Mouse (Mus musculus) MEL (cell line): ENCODE results near the gene N4bp2l1. TPM values are rescaled to one million over a fixed set of nuclear protein-coding genes. Genes with fewer than 3 reads are reported as not detected.

ENCODE experiments used
- DNase-seq: peaks from one replicate; pipeline ENCODE4 v3.0.0; 2011; ENCODE audit warnings: low read depth, low spot score
- H3K27ac ChIP-seq: 2 replicates; pipeline ENCODE4 v1.5.1; 2012; ENCODE audit warnings: low read depth, mild to moderate bottlenecking, control low read depth, low read length, moderate library complexity; ENCODE audit not compliant: control insufficient read depth
- H3K27me3 ChIP-seq, 2 experiments: fragments of 150-350 bp in 1 of 2; sonication (generic) in 1 of 2; 2 replicates each; pipeline ENCODE4 v1.6.1; 2012; ENCODE audit warnings: low read length in 2 of 2, mild to moderate bottlenecking in 2 of 2, improper control_type of control experiment in 1 of 2, moderate library complexity in 1 of 2; ENCODE audit not compliant: insufficient read depth in 2 of 2, control insufficient read depth in 1 of 2
- H3K36me3 ChIP-seq, 2 experiments: 2 replicates each; pipeline ENCODE4 v1.6.1; 2012 to 2014; ENCODE audit warnings: low read length in 2 of 2, improper control_type of control experiment in 1 of 2, inconsistent platforms in 1 of 2, mild to moderate bottlenecking in 1 of 2; ENCODE audit not compliant: insufficient read depth in 2 of 2, control insufficient read depth in 1 of 2
- H3K4me1 ChIP-seq, 2 experiments: fragments of 150-350 bp in 1 of 2; sonication (generic) in 1 of 2; 2 replicates each; pipeline ENCODE4 v1.6.1; 2012; ENCODE audit warnings: low read length in 2 of 2, improper control_type of control experiment in 1 of 2, mild to moderate bottlenecking in 1 of 2; ENCODE audit not compliant: insufficient read depth in 2 of 2, control insufficient read depth in 1 of 2
- H3K4me3 ChIP-seq, 2 experiments: fragments of 150-350 bp in 1 of 2; sonication (generic) in 1 of 2; 2 replicates each; pipeline ENCODE4 v1.5.1; 2012; ENCODE audit warnings: low read depth in 2 of 2, low read length in 2 of 2, mild to moderate bottlenecking in 2 of 2, moderate library complexity in 2 of 2, control low read depth in 1 of 2, improper control_type of control experiment in 1 of 2; ENCODE audit not compliant: control insufficient read depth in 1 of 2, insufficient read depth in 1 of 2
- H3K79me2 ChIP-seq: 2 replicates; pipeline ENCODE4 v1.6.1; 2012; ENCODE audit warnings: mild to moderate bottlenecking, low read length, moderate library complexity; ENCODE audit not compliant: control insufficient read depth, poor library complexity, insufficient read depth
- H3K9ac ChIP-seq: 2 replicates; pipeline ENCODE4 v1.6.1; 2012; ENCODE audit warnings: low read depth, mild to moderate bottlenecking, control low read depth, low read length, moderate library complexity; ENCODE audit not compliant: control insufficient read depth, poor library complexity, severe bottlenecking
- H3K9me3 ChIP-seq: fragments of 150-350 bp; sonication (generic); replicated peaks from 2 replicates; pipeline ENCODE4 v1.6.1; 2012; ENCODE audit warnings: mild to moderate bottlenecking, low read length, improper control_type of control experiment, moderate library complexity; ENCODE audit not compliant: insufficient read depth
- CHD1 ChIP-seq: IDR thresholded peaks from 2 replicates; pipeline ENCODE4 v1.6.1; 2012; ENCODE audit warnings: low read depth, mild to moderate bottlenecking, inconsistent platforms, low read length, improper control_type of control experiment
- CTCF ChIP-seq, 3 experiments: IDR thresholded peaks in 2 of 3; conservative IDR thresholded peaks in 1 of 3; 2 replicates each; pipeline ENCODE4 v1.5.1; 2011 to 2012; ENCODE audit warnings: low read length in 3 of 3, low read depth in 2 of 3, mild to moderate bottlenecking in 2 of 3, improper control_type of control experiment in 1 of 3, inconsistent platforms in 1 of 3, mixed read lengths in 1 of 3, moderate library complexity in 1 of 3; ENCODE audit not compliant: control insufficient read depth in 1 of 3, insufficient read depth in 1 of 3, poor library complexity in 1 of 3, severe bottlenecking in 1 of 3
- EP300 ChIP-seq, 2 experiments: IDR thresholded peaks; 2 replicates each; pipeline ENCODE4 v1.6.1; 2011; ENCODE audit warnings: improper control_type of control experiment in 2 of 2, low read length in 2 of 2, low read depth in 1 of 2, mild to moderate bottlenecking in 1 of 2
- GABPA ChIP-seq: IDR thresholded peaks from 2 replicates; pipeline ENCODE4 v1.6.1; 2012; ENCODE audit warnings: low read depth, mild to moderate bottlenecking, inconsistent platforms, low read length, improper control_type of control experiment, moderate library complexity
- HCFC1 ChIP-seq: IDR thresholded peaks from 2 replicates; pipeline ENCODE4 v1.6.1; 2012; ENCODE audit warnings: low read depth, mild to moderate bottlenecking, inconsistent platforms, low read length, improper control_type of control experiment, moderate library complexity
- MAFK ChIP-seq: IDR thresholded peaks from 2 replicates; pipeline ENCODE4 v1.6.1; 2011; ENCODE audit warnings: low read depth, mild to moderate bottlenecking, low read length, improper control_type of control experiment, borderline replicate concordance
- MAZ ChIP-seq: IDR thresholded peaks from 2 replicates; pipeline ENCODE4 v1.6.1; 2012; ENCODE audit warnings: low read depth, mild to moderate bottlenecking, inconsistent platforms, low read length, improper control_type of control experiment
- MYC ChIP-seq: IDR thresholded peaks from 2 replicates; pipeline ENCODE4 v1.6.1; 2011; ENCODE audit warnings: low read depth, mild to moderate bottlenecking, low read length, improper control_type of control experiment, moderate library complexity
- NELFE ChIP-seq: IDR thresholded peaks from 2 replicates; pipeline ENCODE4 v1.6.1; 2011; ENCODE audit warnings: low read depth, low read length, improper control_type of control experiment
- NRF1 ChIP-seq: IDR thresholded peaks from 2 replicates; pipeline ENCODE4 v1.6.1; 2014; ENCODE audit warnings: low read depth, mild to moderate bottlenecking, inconsistent platforms, low read length, improper control_type of control experiment, moderate library complexity; ENCODE audit not compliant: poor library complexity, insufficient read depth, severe bottlenecking
- POLR2AphosphoS5 ChIP-seq: IDR thresholded peaks from 2 replicates; pipeline ENCODE4 v1.6.1; 2012; ENCODE audit warnings: low read depth, borderline replicate concordance, mild to moderate bottlenecking, inconsistent platforms, low read length, moderate library complexity, mixed read lengths
- RAD21 ChIP-seq: IDR thresholded peaks from 2 replicates; pipeline ENCODE4 v1.6.1; 2011; ENCODE audit warnings: mild to moderate bottlenecking, low read depth, low read length, improper control_type of control experiment
- RCOR1 ChIP-seq: IDR thresholded peaks from 2 replicates; pipeline ENCODE4 v1.6.1; 2012; ENCODE audit warnings: low read depth, mild to moderate bottlenecking, inconsistent platforms, low read length, improper control_type of control experiment
- SMC3 ChIP-seq: IDR thresholded peaks from 2 replicates; pipeline ENCODE4 v1.6.1; 2011; ENCODE audit warnings: low read depth, low read length, improper control_type of control experiment
- TAL1 ChIP-seq: IDR thresholded peaks from 2 replicates; pipeline ENCODE4 v1.6.1; 2012; ENCODE audit warnings: mild to moderate bottlenecking, inconsistent platforms, low read length, moderate library complexity, mixed read lengths
- TCF12 ChIP-seq: IDR thresholded peaks from 2 replicates; pipeline ENCODE4 v1.6.1; 2014; ENCODE audit warnings: low read depth, mild to moderate bottlenecking, inconsistent platforms, low read length, improper control_type of control experiment, moderate library complexity
- UBTF ChIP-seq: IDR thresholded peaks from 2 replicates; pipeline ENCODE4 v1.6.1; 2012; ENCODE audit warnings: low read depth, mild to moderate bottlenecking, inconsistent platforms, low read length, improper control_type of control experiment, moderate library complexity, borderline replicate concordance; ENCODE audit not compliant: insufficient read depth
- USF1 ChIP-seq: IDR thresholded peaks from 2 replicates; pipeline ENCODE4 v1.6.1; 2014; ENCODE audit warnings: low read depth, mild to moderate bottlenecking, inconsistent platforms, low read length, improper control_type of control experiment, moderate library complexity
- USF2 ChIP-seq, 2 experiments: IDR thresholded peaks; 2 replicates each; pipeline ENCODE4 v1.6.1; 2011 to 2012; ENCODE audit warnings: improper control_type of control experiment in 2 of 2, low read length in 2 of 2, borderline replicate concordance in 1 of 2, inconsistent platforms in 1 of 2, low read depth in 1 of 2, mild to moderate bottlenecking in 1 of 2; ENCODE audit not compliant: insufficient read depth in 1 of 2
- ZKSCAN1 ChIP-seq: IDR thresholded peaks from 2 replicates; pipeline ENCODE4 v1.6.1; 2012; ENCODE audit warnings: low read depth, mild to moderate bottlenecking, inconsistent platforms, low read length, improper control_type of control experiment, moderate library complexity
- polyA plus RNA-seq, 2 experiments: library from polyadenylated mRNA; stranded (reverse) in 1 of 2; unstranded in 1 of 2; fragments of >175 nt in 1 of 2; fragments of >200 nt in 1 of 2; gene quantifications; 2 replicates each; pipeline versions ENCODE4 v1.2.1 to v1.2.4; 2012; ENCODE audit warnings: low replicate concordance in 2 of 2, low read depth in 1 of 2; ENCODE audit not compliant: insufficient read length in 2 of 2, insufficient read depth in 1 of 2, missing spikeins in 1 of 2
- total RNA-seq: library from RNA; depleted of rRNA; stranded (reverse); fragments of 300-350 nt; gene quantifications from 2 replicates; pipeline ENCODE4 v1.2.3, GENCODE M21; 2012

Gene N4bp2l1
- total and polyA plus RNA-seq, 3 experiments, result 2.6 to 15.0 TPM; not detected in 1

- TF ChIP-seq USF2 (IDR thresholded peaks at IDR 0.05; ENCODE audit: borderline replicate concordance in 1 of 2, insufficient read depth in 1 of 2, low read depth in 1 of 2, low read length in 2 of 2) (no peak), MAFK (0 out of 2 replicates have a peak, but pooled peaks have one; percentile 52), UBTF (no peak), NRF1 (no peak), MAZ (no peak), TCF12 (peak; percentile 76), TAL1 (peak; percentile 88), SMC3 (peak; percentile 19; the same call in 1 of the 2 replicates)
- TF ChIP-seq, all 39 proteins: peak for 17
Observed at GRCm38 (mm10) chr5:150578613-150579171, 18.3 kb downstream of the N4bp2l1 start (continued).

GRCm38 (mm10) chr5:150576832-150577231, 20.2 kb downstream of the N4bp2l1 start:
- Histone ChIP-seq H3K27ac (no peak overlapping the region), H3K4me3 (no peak overlapping the region), H3K4me1 (peaks cover 18 to 27% of the 10 kb centered on the region in 2 experiments), H3K9ac (no peak overlapping the region), H3K9me3 (no peaks in the 10 kb centered on the region), H3K27me3 (no peaks in the 10 kb centered on the region), H3K36me3 (peaks cover 2 to 20% of the 10 kb centered on the region in 2 experiments; a peak in 2 of 4 replicates), H3K79me2 (no peaks in the 10 kb centered on the region)
- TF ChIP-seq USF1, result no peak
- no peak for TF ChIP-seq CHD1
- TF ChIP-seq MAFK, result no peak
- no peak for TF ChIP-seq POLR2AphosphoS5
- TF ChIP-seq ZKSCAN1, result no peak
- no peak for TF ChIP-seq TCF12
- no peak for TF ChIP-seq UBTF
- no peak for TF ChIP-seq RCOR1
- no peak for TF ChIP-seq NELFE
- no peak for TF ChIP-seq RAD21
- TF ChIP-seq GABPA, result no peak
- no peak for TF ChIP-seq HCFC1
- no peak for TF ChIP-seq CTCF (IDR thresholded peaks at IDR 0.05 in 2 of 3, conservative IDR thresholded peaks at IDR 0.05 in 1 of 3; ENCODE audit: control insufficient read depth in 1 of 3, insufficient read depth in 1 of 3, low read depth in 2 of 3, low read length in 3 of 3, poor library complexity in 1 of 3, severe bottlenecking in 1 of 3)
- no peak for TF ChIP-seq EP300 (IDR thresholded peaks at IDR 0.05; ENCODE audit: low read depth in 1 of 2, low read length in 2 of 2)
- TF ChIP-seq MYC, result no peak
- no peak for DNase-seq
